Mouse (Mus musculus): ENCODE results near the gene Hpcal1. TPM values are rescaled to one million over a fixed set of nuclear protein-coding genes. Genes with fewer than 3 reads are reported as not detected.
"Not testable (repeated sequence)": the region's sequence is repeated elsewhere in the genome, so short reads cannot be mapped to it uniquely, and the experiment has no call there.

Gene Hpcal1
- total RNA-seq, 2 experiments from 2014 or later: 80.0 to 93.6 TPM

DNA sequence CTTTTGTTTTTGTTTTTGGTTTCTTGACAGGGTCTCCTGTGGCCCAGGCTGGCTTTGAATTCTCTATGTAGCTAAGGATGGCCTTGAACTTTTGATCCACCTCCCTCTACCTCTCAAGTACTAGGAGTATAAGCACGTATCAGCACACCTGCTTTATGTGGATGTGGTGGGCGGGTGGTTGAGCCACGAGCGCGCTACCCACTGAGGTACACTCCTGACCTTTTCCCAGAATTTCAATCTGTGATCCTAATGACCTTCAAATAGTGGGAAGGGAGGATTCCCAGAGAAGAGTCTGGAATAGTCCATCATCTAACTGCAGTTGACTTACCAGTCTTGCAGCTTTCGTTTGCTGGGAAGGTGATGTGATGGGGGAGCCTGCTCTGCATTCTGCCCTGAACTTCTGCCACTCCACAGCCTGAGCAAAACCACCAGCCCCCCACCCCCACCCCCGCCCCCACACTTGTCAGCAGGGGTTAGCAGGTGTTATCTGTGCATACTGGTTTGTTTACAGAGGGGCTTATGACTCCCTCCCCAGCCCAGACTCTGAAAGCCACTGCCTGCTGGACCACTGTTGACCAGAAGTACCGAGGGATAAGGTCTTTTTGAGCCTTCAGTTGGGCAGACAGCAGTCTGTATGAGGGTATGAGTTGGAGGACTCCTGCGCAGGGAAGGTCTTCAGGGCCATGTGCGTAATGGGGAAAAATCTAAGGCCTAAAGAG lies 46.4 kb downstream of the Hpcal1 start:
- DNase-seq (ENCODE audit: low spot score in 2 of 2): no peak

DNA sequence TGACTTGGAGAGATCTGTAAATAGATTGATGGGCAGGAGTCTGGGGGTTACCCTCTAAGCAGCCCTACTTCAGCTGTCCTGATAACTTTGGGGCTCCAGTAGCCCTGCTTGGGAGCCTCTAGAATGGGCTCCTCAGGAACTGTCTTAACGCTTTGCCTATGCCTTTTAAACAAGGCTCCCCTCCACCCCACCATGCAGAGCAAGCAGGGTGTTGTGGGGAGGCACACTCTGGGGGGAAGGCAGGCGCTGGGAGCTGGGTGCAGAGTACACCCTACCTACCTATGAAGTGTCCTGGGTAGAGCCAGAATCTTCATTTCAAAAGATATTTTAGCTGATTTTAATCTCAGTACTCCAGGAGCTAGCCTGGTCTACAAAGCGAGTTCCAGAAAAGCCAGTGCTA lies 47.2 kb downstream of the Hpcal1 start:
- DNase-seq (ENCODE audit: low spot score in 2 of 2): no peak

DNA sequence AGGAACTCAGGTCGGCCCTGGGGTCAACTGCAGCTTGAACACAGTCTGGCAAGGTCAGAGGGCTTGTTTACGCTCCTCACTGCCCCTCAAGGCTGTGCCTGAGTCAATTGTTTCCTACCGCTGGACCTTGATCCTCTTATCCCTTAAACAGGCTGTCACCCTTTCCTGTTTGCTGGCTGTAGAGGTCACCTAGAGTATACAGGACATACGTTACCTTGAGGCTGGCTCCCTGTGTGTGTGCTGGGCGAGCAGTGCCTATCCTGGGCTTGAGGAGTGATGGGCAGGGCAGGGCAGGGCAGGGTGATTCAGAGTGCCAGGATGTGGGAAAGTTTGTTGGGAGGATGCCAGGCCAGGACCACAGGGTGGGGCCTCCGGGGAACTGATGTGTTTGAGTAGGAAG lies 47.8 kb downstream of the Hpcal1 start:
- DNase-seq (ENCODE audit: low spot score in 2 of 2): no peak

DNA sequence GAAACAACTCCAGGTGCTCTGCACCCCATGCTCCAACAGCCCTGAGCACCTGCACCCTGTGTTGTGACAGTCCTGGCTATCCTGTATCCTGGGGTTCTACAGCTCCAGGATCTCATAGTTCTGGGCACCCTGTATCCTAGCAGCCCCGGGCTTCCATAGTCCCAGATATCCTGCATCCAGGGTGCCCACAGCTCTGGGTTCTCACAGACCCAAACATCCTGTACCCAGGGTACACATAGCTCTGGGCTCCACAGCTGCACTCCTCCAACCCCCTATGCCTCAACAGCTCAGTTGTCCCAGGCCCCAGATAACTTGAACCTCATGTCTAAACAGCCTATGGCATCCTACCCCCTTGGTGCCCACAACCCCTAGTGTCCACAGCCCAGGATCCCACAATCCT lies 49.6 kb downstream of the Hpcal1 start:
- DNase-seq (ENCODE audit: low spot score in 2 of 2): no peak

- no peak for DNase-seq (ENCODE audit: low spot score in 2 of 2)
Measured at GRCm38 (mm10) chr12:17741637-17742364, 51.1 kb downstream of the Hpcal1 start.

GRCm38 (mm10) chr12:17742571-17743321 lies 52.1 kb downstream of the Hpcal1 start:
- no peak for DNase-seq (ENCODE audit: low spot score in 2 of 2)

- DNase-seq (ENCODE audit: low spot score in 2 of 2): no peak
Measured at GRCm38 (mm10) chr12:17745431-17745830, 54.8 kb downstream of the Hpcal1 start.

DNA sequence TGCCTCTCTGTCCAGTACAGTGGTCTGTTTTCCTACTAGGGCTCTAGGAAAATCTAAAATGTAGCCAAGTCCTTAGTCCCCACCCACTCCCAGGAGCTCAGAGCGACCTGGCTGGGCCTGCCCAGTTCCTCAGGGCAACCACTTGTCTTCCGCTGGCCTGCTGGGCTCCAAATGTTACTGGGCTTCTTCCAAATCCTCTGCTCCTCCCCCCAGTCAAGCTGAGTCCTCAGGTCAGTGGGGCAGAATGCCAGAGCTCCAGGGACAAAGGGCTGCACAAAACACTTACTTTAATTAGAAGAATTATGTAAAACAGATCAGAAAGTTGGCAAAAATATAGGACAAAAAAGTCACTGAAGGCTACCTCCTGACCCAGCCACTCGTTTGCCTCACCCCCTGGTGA lies 56.1 kb downstream of the Hpcal1 start:
- peak; percentile 14 to 19 for DNase-seq (ENCODE audit: low spot score in 2 of 2)

DNA sequence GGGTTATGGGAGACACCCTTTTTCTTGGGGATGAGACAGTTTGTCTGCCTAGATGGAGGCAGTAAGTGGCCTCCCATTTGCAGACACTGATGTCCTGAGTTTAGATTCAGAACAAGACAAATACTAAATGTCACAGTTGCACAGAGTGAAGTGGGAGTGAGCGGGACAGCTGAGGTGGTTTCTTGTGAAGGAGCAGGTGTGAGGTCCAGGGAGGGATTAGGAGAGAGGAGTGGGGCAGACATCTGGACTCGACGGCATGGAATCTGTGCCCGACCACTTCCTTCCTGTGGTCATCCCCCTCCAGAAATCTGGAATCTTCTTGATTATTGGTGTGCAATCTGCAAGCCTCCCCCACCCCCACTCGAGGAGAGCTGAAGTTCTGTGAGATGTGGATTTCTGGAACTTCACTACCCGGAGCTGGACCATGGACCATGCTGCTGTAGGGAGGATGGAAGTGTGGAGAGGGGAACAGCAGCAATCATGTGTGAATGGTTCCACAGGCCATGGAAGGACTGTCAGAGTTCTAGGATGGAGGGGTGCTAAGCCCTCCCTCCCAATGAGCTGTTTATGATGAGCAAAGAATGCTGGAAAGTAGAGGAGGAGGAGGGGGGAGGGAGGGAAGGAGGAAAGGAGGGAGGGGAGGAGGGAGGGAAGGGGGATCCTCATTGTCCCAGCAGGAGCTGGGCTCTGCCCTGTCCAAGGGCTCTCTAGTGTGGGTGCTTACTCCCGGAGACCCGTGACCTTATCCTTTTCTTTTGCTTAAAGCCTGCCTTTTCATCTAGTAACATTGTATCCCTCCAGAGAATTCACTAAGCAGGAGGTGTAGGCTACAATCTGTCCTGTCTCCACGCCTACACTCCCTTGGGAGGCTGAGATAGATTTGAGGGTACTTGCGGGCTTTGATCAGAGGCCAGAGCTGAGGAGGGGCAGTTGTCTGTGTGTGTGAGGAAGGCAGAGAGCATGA lies 56.8 kb downstream of the Hpcal1 start:
- DNase-seq (ENCODE audit: low spot score in 2 of 2): no peak

- no peak for DNase-seq (ENCODE audit: low spot score in 2 of 2)
Measured at GRCm38 (mm10) chr12:17748155-17748529, 57.5 kb downstream of the Hpcal1 start.

DNA sequence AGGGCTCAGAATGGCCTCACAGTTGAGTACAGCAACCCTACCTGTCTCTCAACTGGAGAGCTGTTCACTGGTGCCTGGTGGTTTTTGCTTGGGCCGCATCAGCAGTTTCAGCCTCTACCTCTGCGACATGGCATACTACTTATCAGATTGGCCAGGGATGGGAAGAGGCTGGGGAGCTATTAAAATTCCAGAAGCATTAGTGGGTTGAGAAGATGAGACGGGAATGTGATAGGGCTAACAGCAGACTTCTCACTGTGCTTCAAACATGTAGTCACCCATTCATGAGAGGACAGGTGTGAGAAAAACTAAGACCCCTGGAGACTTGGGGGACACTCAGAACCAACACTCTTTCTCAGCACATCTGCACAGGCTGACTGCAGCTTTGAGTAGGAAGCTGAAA lies 59.1 kb downstream of the Hpcal1 start:
- DNase-seq (ENCODE audit: low spot score in 2 of 2): no peak

DNA sequence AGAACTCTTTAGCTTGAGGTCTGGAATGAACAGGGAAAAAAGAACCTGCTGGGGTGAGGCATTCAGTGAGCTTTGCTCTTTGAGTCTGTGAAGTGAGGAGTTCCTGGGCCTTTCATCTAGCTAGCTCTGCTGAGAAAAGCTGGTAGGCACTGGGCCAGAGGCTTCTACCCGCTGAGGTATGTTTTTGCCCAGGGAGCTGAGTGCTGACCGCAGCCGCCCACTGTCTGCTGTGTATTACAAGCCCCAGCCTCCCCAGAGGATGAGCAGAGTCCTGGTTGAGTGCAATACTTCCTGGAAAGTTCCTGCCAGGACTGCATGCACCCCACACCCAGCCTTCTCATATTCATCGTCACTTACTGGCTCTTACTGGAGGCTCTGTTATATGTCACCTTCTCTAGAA lies 59.8 kb downstream of the Hpcal1 start:
- no peak for DNase-seq (ENCODE audit: low spot score in 2 of 2)

DNA sequence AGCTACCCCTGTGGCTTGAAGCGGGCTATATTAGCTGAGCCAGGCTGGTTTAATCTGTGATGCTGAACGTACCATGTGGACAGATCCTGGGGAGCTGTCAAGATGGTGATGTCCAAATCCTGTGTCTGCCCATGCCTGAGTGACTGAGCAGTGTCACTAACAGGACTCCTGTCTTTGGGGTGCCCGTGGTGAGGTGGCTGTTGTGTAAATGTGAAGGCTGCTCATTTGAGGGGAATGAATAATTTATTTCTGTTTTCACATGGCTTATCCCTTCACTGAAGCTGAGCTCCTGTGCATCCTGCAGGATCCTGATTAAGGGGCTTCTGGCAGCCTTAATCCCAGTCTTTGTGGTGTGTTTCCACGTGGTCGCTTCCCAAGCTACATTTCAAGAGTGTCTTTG lies 62.2 kb downstream of the Hpcal1 start:
- no peak for DNase-seq (ENCODE audit: low spot score in 2 of 2)

DNA sequence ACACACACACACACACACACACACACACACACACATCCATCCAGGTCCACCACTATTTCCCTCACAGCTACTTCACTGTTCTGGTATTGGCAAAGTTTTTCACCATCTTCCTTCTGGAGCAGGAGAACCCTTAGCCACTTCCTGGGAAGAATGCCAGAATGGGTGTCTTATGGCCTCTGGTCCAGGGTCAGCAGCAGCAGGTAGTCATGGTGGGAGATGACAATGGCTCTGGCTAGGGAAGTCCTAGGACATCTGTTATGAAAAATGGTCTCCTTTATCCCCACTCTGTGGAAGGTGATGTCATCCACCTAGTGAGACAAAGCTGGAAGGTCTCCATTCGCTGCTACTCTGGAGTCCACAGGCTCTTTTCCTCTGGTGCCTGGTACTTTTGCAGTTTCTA lies 64.1 kb downstream of the Hpcal1 start:
- DNase-seq (ENCODE audit: low spot score in 2 of 2): no peak

DNA sequence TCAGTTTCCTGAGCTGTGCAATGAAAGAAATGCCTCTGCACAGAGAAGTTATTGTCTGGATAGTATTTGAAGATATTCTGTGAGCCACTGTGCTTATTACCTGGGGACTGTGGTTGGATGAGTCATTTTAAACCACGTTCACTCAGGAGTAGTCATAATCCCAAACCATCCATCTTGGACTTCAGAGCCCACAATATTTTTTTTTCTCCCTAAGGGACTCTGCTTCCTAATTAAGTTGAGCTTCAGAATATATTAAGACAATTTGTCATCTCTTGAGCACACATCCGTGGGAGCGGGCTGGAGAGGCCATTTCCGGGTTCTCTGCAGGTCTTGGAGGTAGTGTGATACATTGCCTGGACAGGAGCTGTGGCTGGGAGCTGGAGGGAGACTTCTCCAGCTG lies 66.2 kb downstream of the Hpcal1 start:
- DNase-seq (ENCODE audit: low spot score in 2 of 2): no peak

DNA sequence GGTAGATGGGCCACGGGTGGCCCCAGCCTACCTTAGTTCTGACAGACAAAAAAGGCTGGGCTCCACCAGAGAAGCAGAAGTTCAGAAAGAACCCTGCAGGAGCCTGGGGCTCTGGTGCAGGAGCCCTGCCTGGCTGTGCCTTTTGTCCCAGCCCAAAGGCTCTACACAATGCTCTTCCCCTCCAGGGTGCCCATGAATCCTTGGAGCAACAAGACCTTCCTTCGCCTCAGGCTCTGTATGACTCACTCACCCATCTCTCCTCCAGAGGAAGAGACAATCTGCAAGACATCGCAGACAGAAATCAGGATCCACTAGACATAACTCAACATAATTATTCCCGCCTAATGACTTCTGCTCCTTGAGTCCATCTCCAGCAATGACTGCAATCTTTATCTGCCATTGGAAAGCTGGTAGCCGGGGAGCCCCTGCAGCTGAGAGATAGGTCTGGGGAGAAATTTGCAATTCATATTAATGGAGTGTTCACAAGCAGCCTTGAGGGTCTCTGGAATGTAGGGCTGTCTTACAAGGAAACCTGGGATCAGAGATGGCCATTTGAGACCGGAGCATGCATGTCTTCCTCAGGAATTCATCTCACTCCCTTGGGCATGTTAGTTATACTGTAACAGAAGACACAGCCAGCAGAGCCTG lies 71.8 kb downstream of the Hpcal1 start:
- no peak for DNase-seq (ENCODE audit: low spot score in 2 of 2)

DNA sequence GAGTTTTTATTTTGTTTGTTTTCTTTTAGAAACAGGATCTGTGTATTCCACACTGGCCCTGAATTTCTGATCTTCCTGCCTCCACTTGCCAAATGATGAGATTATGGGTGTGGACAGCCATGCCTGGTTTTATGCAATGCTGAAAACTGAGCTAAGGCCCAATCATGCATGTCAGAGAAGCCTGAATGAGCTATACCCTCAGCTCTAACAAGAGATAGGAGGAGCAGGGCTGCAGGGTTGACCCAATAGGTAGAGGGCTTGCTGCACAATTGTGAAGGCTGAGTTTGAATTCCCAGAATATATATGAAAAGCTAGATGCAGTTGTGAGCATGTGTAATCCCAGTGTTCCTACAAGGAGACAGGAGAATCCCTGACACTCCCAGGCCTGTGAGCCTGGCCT lies 72.4 kb downstream of the Hpcal1 start:
- no peak for DNase-seq (ENCODE audit: low spot score in 2 of 2)

DNA sequence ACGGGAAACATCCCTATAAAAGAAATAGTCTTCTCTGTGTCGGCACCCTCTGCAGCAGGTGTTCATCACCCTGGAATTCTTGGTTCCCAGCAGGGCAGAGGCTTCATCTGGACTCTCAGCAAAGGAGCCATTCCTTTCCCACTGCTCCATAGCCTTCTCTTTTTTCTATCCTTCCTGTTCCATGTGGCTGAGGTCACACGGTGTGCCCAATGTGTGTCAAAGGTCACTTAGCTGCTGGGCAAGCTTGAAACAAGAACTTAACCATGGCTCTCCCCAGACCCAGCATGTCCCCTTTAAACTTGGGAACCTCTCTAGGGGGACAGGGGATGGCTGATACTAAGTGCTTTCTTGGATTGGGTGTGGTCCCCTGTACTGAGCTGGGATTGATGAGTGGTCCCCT lies 73.3 kb downstream of the Hpcal1 start:
- DNase-seq (ENCODE audit: low spot score in 2 of 2): no peak

- not testable (repeated sequence) for DNase-seq (ENCODE audit: low spot score in 2 of 2)
Measured at GRCm38 (mm10) chr12:17767567-17767966, 76.9 kb downstream of the Hpcal1 start.

DNA sequence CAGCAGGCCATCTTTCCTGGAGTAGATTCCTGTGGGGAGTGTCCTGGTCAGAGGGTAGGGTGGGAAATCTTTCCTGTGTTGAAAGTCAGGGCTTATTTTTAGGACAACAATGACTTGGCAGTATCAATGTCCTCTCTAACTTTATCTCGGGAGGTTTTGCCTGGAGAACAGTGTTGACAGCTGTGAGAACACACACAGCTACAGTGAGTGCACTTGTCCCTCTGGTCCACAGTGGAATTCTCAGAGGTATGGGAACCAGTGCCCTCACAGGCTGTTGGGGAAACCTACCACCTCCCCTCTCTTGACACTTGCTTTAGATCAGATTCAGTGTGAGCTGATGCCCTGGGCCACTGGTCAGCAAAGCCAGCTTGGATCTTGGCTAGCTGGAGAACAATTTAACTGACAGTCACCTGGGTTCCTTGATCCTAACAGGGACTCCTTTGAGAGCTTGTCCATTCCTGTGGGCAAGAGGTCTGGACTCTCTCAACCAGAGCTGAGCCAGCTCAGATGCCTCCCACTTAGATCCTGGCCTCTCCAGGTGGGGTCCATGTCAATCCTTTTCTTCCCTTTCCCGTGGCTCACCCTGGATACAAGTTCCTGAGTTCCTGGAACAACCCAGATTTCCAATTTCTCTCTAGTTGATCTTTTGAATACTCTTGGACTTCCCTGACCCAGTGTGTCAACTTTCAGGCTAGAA lies 79.0 kb downstream of the Hpcal1 start:
- DNase-seq (ENCODE audit: low spot score in 2 of 2): no peak

Measured in left cerebral cortex, adult 18-20 months (tissue).